Mouse (Mus musculus): Measurements from ENCODE around the gene Ccdc160. TPM values are rescaled to one million over a fixed set of nuclear protein-coding genes. Genes with fewer than 3 reads are reported as not detected.

Gene Ccdc160
- total RNA-seq, 2 experiments from 2014 or later, result not detected

Small RNA genes within 50 kb of the gene (microRNA-seq; reads per million reads assigned to microRNA genes)
- 5.6 to 8.8 reads per million in 2 experiments for gene Mir106a (ENCODE audit: borderline replicate concordance in 2 of 2)
- gene Mir18b (ENCODE audit: borderline replicate concordance in 2 of 2), result 0 to 0.79 reads per million in 2 experiments
- gene Mir19b-2 (ENCODE audit: borderline replicate concordance in 2 of 2), result 0 to 0.53 reads per million in 2 experiments
- gene Mir20b (ENCODE audit: borderline replicate concordance in 2 of 2), result 6.1 to 13.3 reads per million in 2 experiments
- gene Mir363 (ENCODE audit: borderline replicate concordance in 2 of 2), result 3.2 to 6.6 reads per million in 2 experiments
- 13.2 to 13.3 reads per million in 2 experiments for gene Mir92-2 (ENCODE audit: borderline replicate concordance in 2 of 2)

Other genes starting within 250 kb of the Ccdc160 start
- 10 to 100 TPM; 10.9 to 13.9 TPM for gene Gpc3, start 177.2 kb upstream of the Ccdc160 start, total RNA-seq (2021)
- gene Phf6, start 121.1 kb downstream of the Ccdc160 start, total RNA-seq (2021), result 1 to 10 TPM; 2.7 to 3.6 TPM
- 10 to 100 TPM; 19.6 to 21.2 TPM for gene Hprt, start 196.9 kb downstream of the Ccdc160 start, total RNA-seq (2021)

Measured in gastrocnemius, postnatal 25 days (tissue).